Mouse (Mus musculus): ENCODE results near the gene Commd8. TPM values are rescaled to one million over a fixed set of nuclear protein-coding genes. Genes with fewer than 3 reads are reported as not detected.

The Commd8 gene
- polyA plus RNA-seq (2015; fragmentation: Nextera tagmentation; extraction: Ambion mirVana), result 49.4 and 55.0 TPM in 2 replicates

DNA sequence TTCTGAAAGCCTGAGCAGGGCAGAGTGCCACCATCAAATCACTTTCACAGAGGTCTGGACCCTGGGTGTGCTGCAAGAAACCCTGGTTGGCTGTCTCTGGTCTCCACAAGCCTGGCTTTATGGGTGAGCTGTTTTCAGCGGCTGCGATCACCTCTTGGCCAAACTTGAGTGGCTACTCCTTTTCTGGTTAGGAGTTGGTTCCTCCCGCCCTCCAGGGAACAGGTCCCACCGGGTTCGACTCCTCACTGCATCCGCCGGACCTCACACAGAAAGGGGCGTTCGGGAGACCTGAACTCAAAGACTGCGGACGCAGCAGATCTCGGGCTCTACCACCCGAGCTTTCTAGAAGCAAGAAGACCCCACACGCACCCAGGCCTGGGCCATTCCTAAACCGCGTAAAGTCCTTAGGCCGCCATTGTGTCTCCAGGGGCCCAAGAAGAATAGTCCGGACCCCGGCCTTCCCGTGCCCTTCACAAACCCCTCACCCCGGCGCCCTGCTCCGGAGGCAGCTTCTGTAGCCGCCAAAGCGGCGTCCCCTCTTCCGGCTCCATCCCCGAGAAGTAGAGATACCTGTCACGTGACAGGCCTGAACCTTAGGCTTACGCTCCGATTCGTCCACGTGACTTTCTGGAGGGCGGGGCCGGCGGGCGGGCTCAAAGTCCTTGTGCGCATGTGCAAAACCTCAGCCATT lies at the start of gene Commd8:
TSS of gene Commd8 (minus strand) at position 596 of the 691 bp plus-strand sequence.
- no peak for TF ChIP-seq CTCF (IDR thresholded peaks at IDR 0.05; ENCODE audit: low read depth)
- TF ChIP-seq EP300 (IDR thresholded peaks at IDR 0.05; ENCODE audit: low read depth), result peak; percentile 57
- H3K9me3 ChIP-seq (ENCODE audit: low read length), result no peaks in the 10 kb centered on the region
- DNase-seq, result peak; percentile 97
- no peaks in the 10 kb centered on the region for H3K27me3 ChIP-seq (ENCODE audit: insufficient read depth, low read length)
- H3K9ac ChIP-seq (replicated peaks), result peak within 1 kb of the TSS; percentile 91
- peak within 1 kb of the TSS; percentile 97 for H3K4me3 ChIP-seq (ENCODE audit: low read depth, low read length)
- H3K4me1 ChIP-seq (ENCODE audit: insufficient read depth), result peaks cover 20% of the 10 kb centered on the region
- ATAC-seq, result peak; percentile 91
- H3K36me3 ChIP-seq (replicated peaks; ENCODE audit: insufficient read depth, low read length), result peaks cover 7% of the 10 kb centered on the region; the same call in 1 of the 2 replicates
- under 1% methylated on average over 38 of the region's 38 CpGs for WGBS (ENCODE audit: insufficient replicate concordance)
- peak within 1 kb of the TSS; percentile 81 for H3K27ac ChIP-seq (ENCODE audit: low read depth)
- peak within 1 kb of the TSS; percentile 89 for H3K4me2 ChIP-seq (ENCODE audit: low read depth, low read length)

DNA sequence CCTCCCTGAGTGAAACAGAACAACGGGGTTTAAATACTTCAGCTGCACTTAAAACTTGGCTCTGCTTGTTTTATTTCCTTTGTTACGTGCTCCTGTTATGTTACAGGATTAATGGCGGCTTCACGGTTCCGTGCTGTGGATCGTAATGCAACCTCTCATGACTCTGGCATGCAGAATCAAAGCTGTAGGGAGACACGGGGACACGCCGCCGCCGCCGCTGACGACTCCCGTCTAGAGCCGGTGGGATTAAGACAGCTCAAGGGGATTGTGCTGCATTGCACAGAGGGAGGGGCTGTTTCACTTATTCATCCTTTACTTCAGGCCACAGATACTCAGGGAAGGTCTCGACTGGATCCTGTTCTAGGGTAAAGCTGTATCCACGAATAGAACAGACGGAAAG lies 43.8 kb upstream of the Commd8 start:
- ATAC-seq, result no peak
- no peak overlapping the region for H3K4me2 ChIP-seq (ENCODE audit: low read depth, low read length)
- H3K27me3 ChIP-seq (ENCODE audit: insufficient read depth, low read length), result no peaks in the 10 kb centered on the region
- TF ChIP-seq EP300 (IDR thresholded peaks at IDR 0.05; ENCODE audit: low read depth) (no peak), CTCF (IDR thresholded peaks at IDR 0.05; ENCODE audit: low read depth) (no peak)
- WGBS (ENCODE audit: insufficient replicate concordance), result 91% methylated on average over 18 of the region's 18 CpGs
- H3K9ac ChIP-seq (replicated peaks), result no peak overlapping the region
- H3K9me3 ChIP-seq (ENCODE audit: low read length), result no peaks in the 10 kb centered on the region
- no peak overlapping the region for H3K27ac ChIP-seq (ENCODE audit: low read depth)
- H3K4me3 ChIP-seq (ENCODE audit: low read depth, low read length), result no peak overlapping the region
- no peaks in the 10 kb centered on the region for H3K36me3 ChIP-seq (replicated peaks; ENCODE audit: insufficient read depth, low read length)
- DNase-seq, result no peak
- peaks cover 12% of the 10 kb centered on the region for H3K4me1 ChIP-seq (ENCODE audit: insufficient read depth)

DNA sequence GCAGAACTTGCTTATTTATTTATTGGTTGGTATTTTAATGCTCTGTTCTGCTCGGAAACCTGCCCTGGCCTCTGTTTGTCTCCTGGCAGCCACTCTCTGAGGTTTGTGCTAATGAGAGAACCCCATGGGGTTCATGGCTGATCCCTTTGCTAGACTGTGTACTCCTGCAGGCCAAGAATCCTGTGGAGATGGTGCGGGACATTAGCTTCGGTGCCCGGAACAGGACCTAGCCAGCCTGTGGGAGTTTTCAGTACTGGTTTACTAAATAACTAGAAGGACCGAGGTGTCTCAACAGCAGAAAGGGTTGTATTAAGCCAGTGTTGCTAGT lies 42.8 kb upstream of the Commd8 start:
- H3K4me2 ChIP-seq (ENCODE audit: low read depth, low read length), result no peak overlapping the region
- H3K36me3 ChIP-seq (replicated peaks; ENCODE audit: insufficient read depth, low read length), result no peaks in the 10 kb centered on the region
- no peak overlapping the region for H3K27ac ChIP-seq (ENCODE audit: low read depth)
- peaks cover 9% of the 10 kb centered on the region for H3K4me1 ChIP-seq (ENCODE audit: insufficient read depth)
- no peak for ATAC-seq
- H3K4me3 ChIP-seq (ENCODE audit: low read depth, low read length), result no peak overlapping the region
- no peaks in the 10 kb centered on the region for H3K9me3 ChIP-seq (ENCODE audit: low read length)
- no peaks in the 10 kb centered on the region for H3K27me3 ChIP-seq (ENCODE audit: insufficient read depth, low read length)
- 85% methylated on average over 5 of the region's 5 CpGs for WGBS (ENCODE audit: insufficient replicate concordance)
- H3K9ac ChIP-seq (replicated peaks), result no peak overlapping the region
- no peak for TF ChIP-seq EP300 (IDR thresholded peaks at IDR 0.05; ENCODE audit: low read depth)
- no peak for TF ChIP-seq CTCF (IDR thresholded peaks at IDR 0.05; ENCODE audit: low read depth)
- DNase-seq, result no peak

DNA sequence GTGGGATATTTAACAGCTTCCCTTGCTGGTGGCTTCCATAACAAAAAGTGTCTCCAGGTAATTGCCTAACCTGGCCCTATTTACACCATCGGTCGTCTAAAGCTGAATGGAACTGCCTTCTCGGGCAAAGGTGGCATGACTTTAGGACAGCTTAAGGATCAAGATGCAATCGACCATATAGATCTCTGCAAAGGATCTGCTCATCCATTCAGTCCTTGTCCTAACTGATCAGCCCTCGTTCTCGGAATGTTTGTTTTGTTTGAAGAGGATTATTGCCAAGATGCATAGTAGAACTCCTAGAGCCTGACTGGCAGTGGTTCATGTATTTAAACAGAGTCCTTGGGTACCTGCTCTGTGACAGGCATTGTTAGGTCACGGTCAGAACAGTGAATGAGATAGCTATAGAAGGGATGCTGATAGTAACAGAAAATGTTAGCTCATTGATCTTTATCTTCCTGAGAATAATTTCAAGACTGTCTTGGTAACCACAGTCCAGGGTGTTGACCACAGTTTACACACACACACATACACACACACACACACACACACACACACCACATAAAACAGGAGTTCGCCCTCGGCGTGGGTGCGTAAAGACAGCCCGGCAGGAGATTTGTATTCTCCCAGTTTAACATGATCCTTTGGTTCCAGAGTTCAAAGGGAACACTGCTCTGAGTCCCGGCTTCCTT lies 42.3 kb upstream of the Commd8 start:
- H3K4me3 ChIP-seq (ENCODE audit: low read depth, low read length), result no peak overlapping the region
- H3K9ac ChIP-seq (replicated peaks), result no peak overlapping the region
- TF ChIP-seq CTCF (IDR thresholded peaks at IDR 0.05; ENCODE audit: low read depth), result no peak
- TF ChIP-seq EP300 (IDR thresholded peaks at IDR 0.05; ENCODE audit: low read depth), result no peak
- H3K36me3 ChIP-seq (replicated peaks; ENCODE audit: insufficient read depth, low read length), result no peaks in the 10 kb centered on the region
- no peak overlapping the region for H3K27ac ChIP-seq (ENCODE audit: low read depth)
- no peaks in the 10 kb centered on the region for H3K27me3 ChIP-seq (ENCODE audit: insufficient read depth, low read length)
- 80% methylated on average over 13 of the region's 13 CpGs for WGBS (ENCODE audit: insufficient replicate concordance)
- H3K9me3 ChIP-seq (ENCODE audit: low read length), result no peaks in the 10 kb centered on the region
- ATAC-seq (no peak), DNase-seq (no peak)
- peaks cover 9% of the 10 kb centered on the region for H3K4me1 ChIP-seq (ENCODE audit: insufficient read depth)
- no peak overlapping the region for H3K4me2 ChIP-seq (ENCODE audit: low read depth, low read length)

DNA sequence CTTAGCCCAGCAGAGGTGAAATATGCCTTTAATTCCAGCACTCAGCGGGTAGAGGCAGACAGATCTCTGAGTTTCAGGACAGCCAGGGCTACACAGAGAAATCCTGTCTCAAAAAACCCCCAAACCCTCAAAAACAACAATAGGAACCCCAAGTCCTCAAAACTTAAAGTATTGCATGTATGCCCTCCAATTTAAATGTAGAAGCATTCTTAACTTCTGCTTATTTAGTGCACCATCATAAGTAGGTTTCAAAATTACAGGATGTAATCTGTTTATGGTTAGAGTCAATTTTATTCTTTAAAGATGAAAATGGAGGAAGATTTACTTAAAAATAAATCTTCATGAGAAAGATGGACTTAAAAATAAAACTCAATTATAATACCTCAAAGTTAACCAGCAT lies 40.5 kb upstream of the Commd8 start:
- TF ChIP-seq EP300 (IDR thresholded peaks at IDR 0.05; ENCODE audit: low read depth) (no peak), CTCF (IDR thresholded peaks at IDR 0.05; ENCODE audit: low read depth) (no peak)
- Histone ChIP-seq H3K27ac (ENCODE audit: low read depth) (no peak overlapping the region; the same call in 1 of the 2 replicates), H3K36me3 (replicated peaks; ENCODE audit: insufficient read depth, low read length) (no peaks in the 10 kb centered on the region), H3K27me3 (ENCODE audit: insufficient read depth, low read length) (no peaks in the 10 kb centered on the region), H3K4me1 (ENCODE audit: insufficient read depth) (peaks cover 21% of the 10 kb centered on the region), H3K9ac (replicated peaks) (no peak overlapping the region), H3K9me3 (ENCODE audit: low read length) (no peaks in the 10 kb centered on the region), H3K4me3 (ENCODE audit: low read depth, low read length) (no peak overlapping the region), H3K4me2 (ENCODE audit: low read depth, low read length) (no peak overlapping the region)
- no peak for ATAC-seq
- 81% methylated on average over 1 of the region's 1 CpGs for WGBS (ENCODE audit: insufficient replicate concordance)
- DNase-seq, result no peak

DNA sequence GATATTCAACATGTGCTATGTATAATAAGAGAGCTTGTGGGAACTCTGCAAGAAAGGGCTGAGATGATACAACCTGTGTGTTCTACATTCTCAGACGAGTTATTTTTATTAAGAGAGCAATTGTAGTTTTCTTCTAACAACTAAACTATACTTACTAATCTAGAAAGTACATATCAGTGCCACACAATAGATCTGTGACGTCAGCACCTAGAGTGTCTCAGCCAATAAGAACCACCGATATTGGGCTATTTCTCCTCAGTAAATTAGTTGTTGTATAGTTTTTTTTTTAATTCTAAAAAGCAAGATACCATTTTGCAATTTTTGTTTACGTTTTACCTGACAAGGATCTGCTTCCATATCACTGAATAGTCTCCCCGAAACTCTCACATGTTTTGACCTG lies 37.3 kb upstream of the Commd8 start:
- Histone ChIP-seq H3K27me3 (ENCODE audit: insufficient read depth, low read length) (no peaks in the 10 kb centered on the region), H3K36me3 (replicated peaks; ENCODE audit: insufficient read depth, low read length) (no peaks in the 10 kb centered on the region), H3K4me3 (ENCODE audit: low read depth, low read length) (no peak overlapping the region), H3K9ac (replicated peaks) (no peak overlapping the region), H3K27ac (ENCODE audit: low read depth) (no peak overlapping the region), H3K4me1 (ENCODE audit: insufficient read depth) (peaks cover 30% of the 10 kb centered on the region), H3K9me3 (ENCODE audit: low read length) (no peaks in the 10 kb centered on the region), H3K4me2 (ENCODE audit: low read depth, low read length) (peak overlapping the region; percentile 78)
- WGBS (ENCODE audit: insufficient replicate concordance), result 73% methylated on average over 5 of the region's 5 CpGs
- no peak for DNase-seq
- no peak for TF ChIP-seq EP300 (IDR thresholded peaks at IDR 0.05; ENCODE audit: low read depth)
- TF ChIP-seq CTCF (IDR thresholded peaks at IDR 0.05; ENCODE audit: low read depth), result no peak
- ATAC-seq, result no peak

All from liver, postnatal 0 days (tissue).